Mouse (Mus musculus) ES-E14 (cell line): ENCODE data around the gene Glmp. TPM values are rescaled to one million over a fixed set of nuclear protein-coding genes. Genes with fewer than 3 reads are reported as not detected.

Source experiments
- DNase-seq: peaks from one replicate; pipeline ENCODE4 v3.0.0-alpha.2; 2013; ENCODE audit warnings: low read depth, low spot score
- H3K27ac ChIP-seq: 2 replicates; pipeline ENCODE4 v1.5.1; 2012; ENCODE audit warnings: low read depth, mild to moderate bottlenecking, low read length, moderate library complexity, mixed read lengths; ENCODE audit not compliant: poor library complexity, insufficient read depth, severe bottlenecking
- H3K36me3 ChIP-seq: 2 replicates; pipeline ENCODE4 v1.6.1; 2012; ENCODE audit warnings: mild to moderate bottlenecking, low read length, moderate library complexity, mixed read lengths; ENCODE audit not compliant: control insufficient read depth, poor library complexity, insufficient read depth, severe bottlenecking
- H3K4me1 ChIP-seq, 2 experiments: fragments of 150-350 bp in 1 of 2; sonication (generic) in 1 of 2; 2 replicates each; pipeline ENCODE4 v1.6.1; 2012; ENCODE audit warnings: low read length in 2 of 2, mild to moderate bottlenecking in 1 of 2, mixed read lengths in 1 of 2; ENCODE audit not compliant: control insufficient read depth in 2 of 2, insufficient read depth in 2 of 2, poor library complexity in 1 of 2
- H3K4me3 ChIP-seq, 2 experiments: fragments of 150-350 bp in 1 of 2; sonication (generic) in 1 of 2; 2 replicates each; pipeline ENCODE4 v1.5.1; 2012; ENCODE audit warnings: low read length in 2 of 2, low read depth in 1 of 2, mild to moderate bottlenecking in 1 of 2, mixed read lengths in 1 of 2; ENCODE audit not compliant: insufficient read depth in 1 of 2, poor library complexity in 1 of 2, severe bottlenecking in 1 of 2
- H3K9ac ChIP-seq: 2 replicates; pipeline ENCODE4 v1.6.1; 2012; ENCODE audit warnings: low read depth, mild to moderate bottlenecking, low read length, mixed read lengths; ENCODE audit not compliant: poor library complexity, insufficient read depth, severe bottlenecking
- H3K9me3 ChIP-seq: fragments of 150-350 bp; sonication (generic); 2 replicates; pipeline ENCODE4 v1.6.1; 2012; ENCODE audit warnings: low read depth, mild to moderate bottlenecking, low read length; ENCODE audit not compliant: control insufficient read depth, insufficient read depth
- CHD2 ChIP-seq: IDR thresholded peaks from 2 replicates; pipeline ENCODE4 v1.6.1; 2014; ENCODE audit warnings: mild to moderate bottlenecking, low read depth, low read length, inconsistent platforms
- HCFC1 ChIP-seq: IDR thresholded peaks from 2 replicates; pipeline ENCODE4 v1.6.1; 2012; ENCODE audit warnings: low read length, inconsistent platforms, borderline replicate concordance; ENCODE audit not compliant: insufficient read depth
- MAFK ChIP-seq: IDR thresholded peaks from 2 replicates; pipeline ENCODE4 v1.6.1; 2014; ENCODE audit warnings: mild to moderate bottlenecking, low read depth, low read length, inconsistent platforms; ENCODE audit not compliant: insufficient read depth
- ZC3H11A ChIP-seq: IDR thresholded peaks from 2 replicates; pipeline ENCODE4 v1.6.1; 2012; ENCODE audit warnings: low read depth, mild to moderate bottlenecking, inconsistent platforms, low read length, borderline replicate concordance
- ZNF384 ChIP-seq: IDR thresholded peaks from 2 replicates; pipeline ENCODE4 v1.6.1; 2012; ENCODE audit warnings: low read depth, low read length, inconsistent platforms
- in situ Hi-C, 2 experiments: fragments of 600-800 bp; cut with MboI; formaldehyde crosslinking; loops; one replicate each; pipeline ENCODE4 v1.15.1; 2025; ENCODE audit warnings: low sequenced_read_pairs in 2 of 2, inconsistent platforms in 1 of 2; ENCODE audit not compliant: unreplicated experiment in 2 of 2
- total RNA-seq: library from RNA; depleted of rRNA; stranded (reverse); fragments of 300-350 nt; gene quantifications from 2 replicates; pipeline ENCODE4 v1.2.3, GENCODE M21; 2012

The Glmp gene
- total RNA-seq, 1 experiment, result 147 TPM

DNA sequence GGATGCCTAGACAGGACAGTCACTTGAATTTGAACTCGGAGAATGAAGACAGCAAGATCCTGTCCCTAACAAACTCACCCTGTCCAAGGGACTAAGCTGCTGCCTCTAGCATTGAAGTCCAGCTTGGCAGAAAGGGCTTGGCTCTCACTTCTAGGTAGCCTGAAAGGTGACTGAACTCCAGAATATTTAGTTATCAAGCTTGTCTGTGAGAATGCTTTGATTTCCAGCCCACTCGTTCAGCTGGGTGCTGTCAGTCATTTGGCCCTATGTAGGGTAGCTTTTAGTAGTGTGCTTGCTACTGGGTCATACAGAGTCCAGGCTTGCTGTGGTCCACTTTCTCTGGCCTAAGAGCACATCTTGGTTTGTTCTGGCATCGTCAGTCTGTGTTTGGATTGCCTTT, 14.2 kb downstream of the Glmp start:
- Histone ChIP-seq H3K4me1 (peaks cover 0 to 12% of the 10 kb centered on the region in 2 experiments; a peak in 1 of 4 replicates), H3K9ac (no peak overlapping the region), H3K36me3 (peaks cover 30% of the 10 kb centered on the region), H3K4me3 (no peak overlapping the region), H3K9me3 (no peaks in the 10 kb centered on the region), H3K27ac (no peak overlapping the region)
- TF ChIP-seq ZC3H11A (no peak), HCFC1 (no peak), ZNF384 (no peak)
- DNase-seq, result no peak
- in situ Hi-C loops, result loop anchor here in 1 of 2 experiments (5.0 kb wide), 1 partner anchor 42 kb away; the partner anchor contains the start of genes Cct3 and Tsacc

DNA sequence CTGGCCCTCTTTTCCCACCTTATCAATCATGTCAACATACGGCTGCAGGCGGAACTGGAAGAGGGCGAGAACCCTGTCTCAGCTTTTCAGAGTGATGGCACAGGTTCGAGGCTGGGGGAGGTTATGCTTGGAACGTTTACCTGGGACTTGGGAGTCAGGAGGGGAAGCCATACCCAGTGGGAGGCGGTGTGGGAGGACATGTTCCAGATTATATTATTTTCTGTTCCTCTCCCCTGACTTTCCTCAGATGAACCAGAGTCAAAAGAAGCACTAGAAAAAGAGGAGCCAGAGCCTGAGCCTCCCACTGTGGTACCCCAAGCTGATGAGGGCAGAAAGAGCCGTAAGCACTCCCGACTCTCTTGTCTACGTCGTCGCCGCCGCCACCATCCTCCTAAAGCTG, 25.9 kb downstream of the Glmp start:
- no peaks in the 10 kb centered on the region for H3K9me3 ChIP-seq
- in situ Hi-C loops, result loop anchor here in 1 of 2 experiments (5.0 kb wide), 1 partner anchor 38 kb away; no protein-coding TSS in a partner anchor
- TF ChIP-seq CHD2, result no peak
- TF ChIP-seq MAFK, result no peak
- TF ChIP-seq ZNF384, result no peak

DNA sequence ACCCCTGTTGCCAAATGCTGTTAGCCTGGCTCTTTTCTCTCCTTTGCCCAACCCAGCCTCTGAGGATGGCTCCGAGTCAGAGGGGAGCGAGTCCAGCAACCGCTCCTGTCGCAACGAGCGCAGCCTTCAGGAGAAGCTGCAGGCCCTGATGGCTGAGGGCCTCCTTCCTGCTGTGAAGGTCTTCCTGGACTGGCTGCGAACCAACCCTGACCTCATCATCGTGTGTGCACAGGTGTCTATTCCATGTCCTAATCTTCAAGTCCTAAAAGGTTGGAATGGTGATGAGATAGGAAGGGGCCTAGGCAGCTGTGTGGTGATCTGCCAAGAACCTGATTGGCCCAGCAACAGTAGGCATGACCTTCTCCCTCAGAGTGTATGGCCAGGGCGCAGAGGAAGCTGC, 28.1 kb downstream of the Glmp start:
- in situ Hi-C loops, result loop anchor here in 1 of 2 experiments (5.0 kb wide), 1 partner anchor 41 kb away; no protein-coding TSS in a partner anchor
- Histone ChIP-seq H3K9ac (no peak overlapping the region), H3K36me3 (peaks cover 87% of the 10 kb centered on the region), H3K4me1 (no peaks in the 10 kb centered on the region), H3K4me3 (no peak overlapping the region), H3K9me3 (no peaks in the 10 kb centered on the region), H3K27ac (no peak overlapping the region)
- TF ChIP-seq HCFC1 (no peak), ZNF384 (no peak), MAFK (no peak), ZC3H11A (no peak), CHD2 (no peak)
- no peak for DNase-seq

More for the DNA sequence above, 25.9 kb downstream of the Glmp start:
- H3K4me1 ChIP-seq, result no peaks in the 10 kb centered on the region
- no peak overlapping the region for H3K27ac ChIP-seq
- no peak overlapping the region for H3K4me3 ChIP-seq
- peaks cover 83% of the 10 kb centered on the region for H3K36me3 ChIP-seq
- DNase-seq, result no peak
- H3K9ac ChIP-seq, result no peak overlapping the region

DNA sequence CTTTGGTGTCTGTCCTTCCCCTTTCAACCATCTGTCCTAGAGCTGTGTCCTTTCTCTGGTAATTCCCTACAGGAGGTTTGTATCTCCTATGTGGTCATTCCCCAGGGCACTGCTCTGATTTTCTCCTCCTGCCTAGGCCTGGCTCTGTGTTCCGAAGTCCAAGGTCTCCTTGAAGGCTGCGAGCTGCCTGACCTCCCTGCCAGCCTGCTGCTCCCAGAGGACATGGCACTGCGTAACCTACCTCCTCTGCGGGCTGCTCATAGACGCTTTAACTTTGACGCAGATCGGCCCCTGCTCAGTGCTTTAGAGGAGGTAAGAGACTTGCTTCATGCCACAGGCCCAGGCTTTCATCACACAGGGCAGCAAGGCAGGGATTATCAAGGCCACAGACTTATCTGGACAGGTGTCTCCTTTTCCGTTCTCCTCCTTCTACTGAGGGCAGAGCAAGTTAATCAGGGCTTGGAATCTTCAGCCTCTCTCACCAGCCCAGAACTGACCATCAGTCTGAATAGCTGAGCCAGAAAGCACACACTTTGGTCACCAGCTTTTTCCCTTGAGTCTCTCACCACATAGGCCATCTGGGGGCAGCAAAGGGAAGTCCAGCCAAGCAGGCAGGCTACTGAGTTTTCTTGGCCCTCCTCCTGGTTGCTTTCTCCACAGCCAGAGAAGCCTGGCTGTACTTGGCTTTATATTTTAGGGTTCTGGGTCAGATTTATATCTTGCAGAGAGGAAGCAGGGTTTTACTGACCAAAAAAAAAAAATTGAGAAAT, 29.8 kb downstream of the Glmp start:
- no peak overlapping the region for H3K4me3 ChIP-seq
- no peaks in the 10 kb centered on the region for H3K9me3 ChIP-seq
- H3K9ac ChIP-seq, result no peak overlapping the region
- DNase-seq, result no peak
- in situ Hi-C loops, result loop anchor here in 1 of 2 experiments (5.0 kb wide), 1 partner anchor 42 kb away; no protein-coding TSS in a partner anchor
- H3K27ac ChIP-seq, result no peak overlapping the region
- no peaks in the 10 kb centered on the region; a peak in 1 of 4 replicates for H3K4me1 ChIP-seq
- no peak for TF ChIP-seq ZC3H11A
- TF ChIP-seq HCFC1, result no peak
- TF ChIP-seq MAFK, result no peak
- no peak for TF ChIP-seq ZNF384
- TF ChIP-seq CHD2, result no peak
- H3K36me3 ChIP-seq, result peaks cover 96% of the 10 kb centered on the region
